Mouse (Mus musculus): ENCODE data around the gene Col15a1. TPM values are rescaled to one million over a fixed set of nuclear protein-coding genes. Genes with fewer than 3 reads are reported as not detected.

Gene Col15a1
- total and polyA plus RNA-seq, 2 experiments from 2014 or later = 3.8 to 8.2 TPM

DNA sequence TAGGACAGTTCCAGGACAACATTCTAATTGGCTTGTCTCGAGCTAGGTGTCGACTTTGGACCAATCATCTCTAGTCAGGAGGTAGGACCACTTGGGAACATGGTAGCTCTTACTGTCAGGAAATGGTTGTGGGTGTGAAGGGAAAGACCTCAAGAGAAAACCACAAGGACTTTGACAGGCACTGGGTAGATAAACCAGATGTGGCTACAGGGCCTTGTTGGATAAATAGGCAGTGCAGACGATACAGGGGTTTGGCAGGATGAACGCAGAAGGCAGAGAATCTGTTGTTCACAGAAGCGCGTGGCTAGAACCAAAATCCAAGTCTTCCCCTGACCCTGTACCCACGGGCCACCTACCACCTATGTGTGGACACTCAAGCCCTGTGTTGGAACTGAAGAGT lies 94.6 kb downstream of the Col15a1 start:
- Histone ChIP-seq H3K9ac (replicated peaks; ENCODE audit: low read length, poor library complexity, severe bottlenecking) (no peak overlapping the region), H3K9me3 (ENCODE audit: low read length) (no peaks in the 10 kb centered on the region), H3K4me3 (ENCODE audit: low read depth, low read length) (no peak overlapping the region), H3K4me1 (ENCODE audit: insufficient read depth, low read length) (no peaks in the 10 kb centered on the region), H3K27me3 (ENCODE audit: insufficient read depth, low read length) (no peaks in the 10 kb centered on the region), H3K4me2 (ENCODE audit: low read depth, low read length, poor library complexity, severe bottlenecking) (no peak overlapping the region), H3K27ac (ENCODE audit: low read depth, low read length) (no peak overlapping the region), H3K36me3 (ENCODE audit: insufficient read depth, low read length) (no peaks in the 10 kb centered on the region)
- TF ChIP-seq CTCF (IDR thresholded peaks at IDR 0.05) = no peak
- ATAC-seq (ENCODE audit: low FRiP score) (no peak), DNase-seq (ENCODE audit: low spot score) (no peak)
- whole genome bisulfite sequencing = 96% methylated on average over 7 of the region's 7 CpGs

DNA sequence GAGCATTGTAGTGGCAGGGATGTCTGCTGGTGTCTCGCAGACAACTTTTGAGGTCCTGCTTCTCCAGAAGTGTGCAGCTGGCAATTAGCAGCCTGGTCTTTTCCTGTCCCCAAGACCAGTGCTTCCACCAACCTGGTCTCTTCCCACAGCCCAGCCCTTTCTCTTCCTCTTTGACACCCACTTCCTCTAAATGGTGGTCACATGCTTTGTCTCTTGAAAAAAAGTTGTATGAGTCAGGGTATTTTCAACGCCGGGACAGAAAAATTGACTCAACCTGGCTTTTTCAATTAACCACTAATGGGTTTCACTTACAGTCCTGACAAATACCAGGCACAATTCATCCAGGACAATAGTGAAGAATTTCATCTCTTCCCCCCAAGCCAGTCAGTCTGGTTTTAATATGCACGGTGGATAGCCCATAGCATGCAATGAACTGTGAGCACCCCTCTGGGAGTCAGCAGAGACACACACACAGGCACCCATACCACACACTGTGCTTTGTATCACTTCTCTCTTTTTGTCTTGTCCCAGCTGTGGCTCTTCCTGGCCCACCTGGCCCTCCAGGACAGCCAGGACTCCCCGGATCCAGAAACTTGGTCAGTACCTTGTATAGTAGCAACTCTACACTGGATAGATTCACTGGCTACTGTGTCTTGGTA lies 95.5 kb downstream of the Col15a1 start:
- 83% methylated on average over 5 of the region's 5 CpGs for WGBS
- DNase-seq (ENCODE audit: low spot score) (no peak), ATAC-seq (ENCODE audit: low FRiP score) (no peak)
- no peak overlapping the region for H3K27ac ChIP-seq (ENCODE audit: low read depth, low read length)
- TF ChIP-seq CTCF (IDR thresholded peaks at IDR 0.05) = no peak
- no peaks in the 10 kb centered on the region for H3K36me3 ChIP-seq (ENCODE audit: insufficient read depth, low read length)
- no peak overlapping the region for H3K9ac ChIP-seq (replicated peaks; ENCODE audit: low read length, poor library complexity, severe bottlenecking)
- no peaks in the 10 kb centered on the region for H3K9me3 ChIP-seq (ENCODE audit: low read length)
- H3K27me3 ChIP-seq (ENCODE audit: insufficient read depth, low read length) = no peaks in the 10 kb centered on the region; the same call in 1 of the 2 replicates
- no peak overlapping the region for H3K4me2 ChIP-seq (ENCODE audit: low read depth, low read length, poor library complexity, severe bottlenecking)
- no peaks in the 10 kb centered on the region for H3K4me1 ChIP-seq (ENCODE audit: insufficient read depth, low read length)
- no peak overlapping the region for H3K4me3 ChIP-seq (ENCODE audit: low read depth, low read length)

GRCm38 (mm10) chr4:47309886-47310625 lies 102.1 kb downstream of the Col15a1 start:
- Histone ChIP-seq H3K36me3 (ENCODE audit: insufficient read depth, low read length) (no peaks in the 10 kb centered on the region), H3K27me3 (ENCODE audit: insufficient read depth, low read length) (no peaks in the 10 kb centered on the region; the same call in 1 of the 2 replicates), H3K4me2 (ENCODE audit: low read depth, low read length, poor library complexity, severe bottlenecking) (no peak overlapping the region), H3K4me1 (ENCODE audit: insufficient read depth, low read length) (no peaks in the 10 kb centered on the region), H3K9ac (replicated peaks; ENCODE audit: low read length, poor library complexity, severe bottlenecking) (no peak overlapping the region), H3K9me3 (ENCODE audit: low read length) (no peaks in the 10 kb centered on the region), H3K27ac (ENCODE audit: low read depth, low read length) (no peak overlapping the region), H3K4me3 (ENCODE audit: low read depth, low read length) (no peak overlapping the region)
- 88% methylated on average over 12 of the region's 12 CpGs for WGBS
- no peak for DNase-seq (ENCODE audit: low spot score)
- no peak for TF ChIP-seq CTCF (IDR thresholded peaks at IDR 0.05)
- no peak for ATAC-seq (ENCODE audit: low FRiP score)

GRCm38 (mm10) chr4:47310812-47311211 lies 102.9 kb downstream of the Col15a1 start:
- Histone ChIP-seq H3K4me1 (ENCODE audit: insufficient read depth, low read length) (no peaks in the 10 kb centered on the region), H3K4me2 (ENCODE audit: low read depth, low read length, poor library complexity, severe bottlenecking) (no peak overlapping the region), H3K27ac (ENCODE audit: low read depth, low read length) (no peak overlapping the region), H3K27me3 (ENCODE audit: insufficient read depth, low read length) (no peaks in the 10 kb centered on the region; the same call in 1 of the 2 replicates), H3K4me3 (ENCODE audit: low read depth, low read length) (no peak overlapping the region), H3K9ac (replicated peaks; ENCODE audit: low read length, poor library complexity, severe bottlenecking) (no peak overlapping the region), H3K9me3 (ENCODE audit: low read length) (no peaks in the 10 kb centered on the region), H3K36me3 (ENCODE audit: insufficient read depth, low read length) (no peaks in the 10 kb centered on the region)
- WGBS = 79% methylated on average over 6 of the region's 6 CpGs
- no peak for DNase-seq (ENCODE audit: low spot score)
- no peak for TF ChIP-seq CTCF (IDR thresholded peaks at IDR 0.05)
- no peak for ATAC-seq (ENCODE audit: low FRiP score)

DNA sequence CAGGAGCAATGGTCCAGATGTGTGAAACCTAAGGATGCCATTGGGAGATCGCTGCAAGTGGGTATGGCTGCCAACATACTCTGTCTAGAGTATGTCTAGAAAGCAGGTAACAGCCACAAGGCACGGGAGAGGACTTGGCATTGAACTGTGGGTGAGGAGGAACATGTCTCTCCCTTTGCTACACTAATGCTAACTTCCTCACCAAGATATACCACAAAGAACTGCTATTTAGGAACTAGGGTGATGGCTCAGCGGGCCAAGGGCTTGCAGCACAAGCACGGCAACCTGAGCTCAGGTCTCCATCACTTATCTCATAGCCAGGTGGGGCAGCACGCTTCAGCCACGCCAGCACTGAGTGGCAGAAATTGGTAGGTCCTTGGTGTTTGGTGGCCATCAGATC lies 103.5 kb downstream of the Col15a1 start:
- Histone ChIP-seq H3K4me3 (ENCODE audit: low read depth, low read length) (no peak overlapping the region), H3K27ac (ENCODE audit: low read depth, low read length) (no peak overlapping the region), H3K27me3 (ENCODE audit: insufficient read depth, low read length) (no peaks in the 10 kb centered on the region; the same call in 1 of the 2 replicates), H3K36me3 (ENCODE audit: insufficient read depth, low read length) (no peaks in the 10 kb centered on the region), H3K4me1 (ENCODE audit: insufficient read depth, low read length) (no peaks in the 10 kb centered on the region), H3K9me3 (ENCODE audit: low read length) (no peaks in the 10 kb centered on the region), H3K9ac (replicated peaks; ENCODE audit: low read length, poor library complexity, severe bottlenecking) (no peak overlapping the region), H3K4me2 (ENCODE audit: low read depth, low read length, poor library complexity, severe bottlenecking) (no peak overlapping the region)
- no peak for ATAC-seq (ENCODE audit: low FRiP score)
- no peak for TF ChIP-seq CTCF (IDR thresholded peaks at IDR 0.05)
- WGBS = 95% methylated on average over 6 of the region's 6 CpGs
- no peak for DNase-seq (ENCODE audit: low spot score)

GRCm38 (mm10) chr4:47311929-47312328 lies 104.0 kb downstream of the Col15a1 start:
- DNase-seq (ENCODE audit: low spot score) (no peak), ATAC-seq (ENCODE audit: low FRiP score) (no peak)
- Histone ChIP-seq H3K9ac (replicated peaks; ENCODE audit: low read length, poor library complexity, severe bottlenecking) (no peak overlapping the region), H3K4me3 (ENCODE audit: low read depth, low read length) (no peak overlapping the region), H3K27me3 (ENCODE audit: insufficient read depth, low read length) (no peaks in the 10 kb centered on the region; the same call in 1 of the 2 replicates), H3K4me2 (ENCODE audit: low read depth, low read length, poor library complexity, severe bottlenecking) (no peak overlapping the region), H3K27ac (ENCODE audit: low read depth, low read length) (no peak overlapping the region), H3K4me1 (ENCODE audit: insufficient read depth, low read length) (no peaks in the 10 kb centered on the region), H3K36me3 (ENCODE audit: insufficient read depth, low read length) (no peaks in the 10 kb centered on the region), H3K9me3 (ENCODE audit: low read length) (no peaks in the 10 kb centered on the region)
- TF ChIP-seq CTCF (IDR thresholded peaks at IDR 0.05) = no peak
- WGBS = 48% methylated on average over 7 of the region's 7 CpGs
